Mouse (Mus musculus) kidney, adult 2 months (tissue): ENCODE measurements around the gene Sfmbt1.

Source experiments
- CTCF ChIP-seq: fragments of 200-500 bp; conservative IDR thresholded peaks from 2 replicates; pipeline ENCODE4 v1.5.1; 2011; ENCODE audit warnings: low read depth, mild to moderate bottlenecking, control low read depth, low read length, moderate library complexity, mixed read lengths; ENCODE audit not compliant: insufficient read depth, insufficient read length
- POLR2A ChIP-seq: fragments of 200-500 bp; IDR thresholded peaks from one replicate; pipeline ENCODE4 v1.6.1; 2011; ENCODE audit warnings: low read depth, low read length, control low read depth

DNA sequence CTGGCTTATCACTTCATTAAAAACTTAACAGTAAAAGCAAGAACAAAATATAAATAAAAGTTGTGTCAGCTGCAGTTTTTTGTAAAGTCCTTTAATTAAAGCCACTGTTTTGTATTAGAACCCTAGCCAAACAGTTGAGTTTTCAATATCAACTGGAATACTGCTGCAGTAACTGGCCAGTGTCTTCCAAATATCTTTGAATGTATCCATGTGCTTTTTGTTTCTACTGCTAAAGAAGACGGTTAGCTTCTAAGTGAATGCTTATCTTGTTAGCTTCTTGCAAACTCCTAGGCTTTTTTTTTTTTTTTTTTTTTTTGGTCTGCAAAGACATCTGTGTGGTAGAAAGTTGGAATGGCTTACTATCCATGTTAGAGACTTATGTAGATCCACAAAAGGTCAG, 4.9 kb downstream of the Sfmbt1 start:
- TF ChIP-seq CTCF = no peak
- TF ChIP-seq POLR2A = no peak
